Mouse (Mus musculus) left cerebral cortex, adult 11 months (tissue): ENCODE data around the gene Ttll10.

Experiments used
- DNase-seq: peaks from one replicate; pipeline ENCODE4 v3.0.0; 2022; ENCODE audit warnings: low spot score

Gene Ttll10

DNA sequence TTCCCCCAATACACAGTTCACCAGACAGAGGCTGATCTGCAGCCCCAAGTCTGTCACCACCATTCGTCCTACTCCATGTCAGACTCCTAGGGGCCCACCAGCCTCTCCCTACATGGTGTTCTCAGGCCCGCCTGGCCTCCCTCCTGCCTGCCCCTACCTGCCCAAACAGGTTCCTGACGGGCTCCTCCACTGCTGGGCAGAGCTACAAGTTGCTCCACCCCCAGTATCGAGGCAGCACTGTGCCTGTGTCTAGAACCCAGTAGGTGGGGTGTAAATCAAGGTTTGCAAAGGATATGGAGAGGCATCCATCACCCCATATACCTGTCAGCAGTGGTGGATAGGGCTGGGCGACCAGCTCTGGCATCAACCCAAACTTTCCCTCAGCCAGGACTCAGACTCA lies at the start of gene Ttll10:
Gene Ttll10 (minus strand): TSS at position 154 of the 400 bp plus-strand sequence.
- DNase-seq, result no peak

- DNase-seq, result no peak
Observed at GRCm38 (mm10) chr4:156103342-156103741, 44.1 kb upstream of the Ttll10 start.

GRCm38 (mm10) chr4:156101481-156101903 lies 42.3 kb upstream of the Ttll10 start:
- no peak for DNase-seq

DNA sequence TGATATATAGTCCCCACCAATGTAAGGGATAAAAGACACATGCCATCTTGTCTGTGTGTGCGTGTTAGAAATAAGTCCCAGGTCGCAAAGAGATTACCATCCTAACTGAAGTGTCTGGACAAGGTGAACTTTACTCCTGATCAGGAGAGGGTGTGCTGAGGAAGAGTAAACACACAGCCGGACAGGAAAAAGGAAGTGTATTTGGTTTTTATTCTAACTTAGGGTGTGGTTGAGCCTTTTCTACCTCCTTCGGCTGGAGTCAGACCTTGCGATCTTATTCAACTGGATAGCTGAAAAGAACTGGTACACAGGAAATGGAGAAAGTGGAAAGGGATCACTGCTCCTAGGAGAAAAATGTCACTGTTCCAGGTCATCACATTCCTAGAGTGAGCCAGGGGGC lies 41.3 kb upstream of the Ttll10 start:
- DNase-seq, result no peak

DNA sequence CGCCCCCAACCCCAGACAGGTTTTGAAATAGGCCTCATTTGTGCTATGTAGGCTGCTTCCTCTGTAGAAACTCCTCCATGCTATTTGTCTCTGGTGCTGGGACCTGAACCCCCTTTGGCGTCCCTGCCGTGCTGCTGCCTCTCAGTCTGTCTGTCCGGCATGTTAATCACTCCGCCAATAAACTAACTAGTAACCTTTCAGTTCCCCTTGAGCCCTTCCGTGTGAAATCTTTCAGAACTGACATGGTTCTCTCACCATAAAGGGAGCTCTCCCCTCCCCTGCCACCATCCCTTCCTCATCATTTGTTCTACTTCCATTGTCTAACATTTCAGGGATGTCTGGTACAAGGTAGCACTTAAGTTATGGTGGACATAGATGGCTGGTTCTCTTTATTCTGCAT lies 40.2 kb upstream of the Ttll10 start:
- DNase-seq, result no peak

DNA sequence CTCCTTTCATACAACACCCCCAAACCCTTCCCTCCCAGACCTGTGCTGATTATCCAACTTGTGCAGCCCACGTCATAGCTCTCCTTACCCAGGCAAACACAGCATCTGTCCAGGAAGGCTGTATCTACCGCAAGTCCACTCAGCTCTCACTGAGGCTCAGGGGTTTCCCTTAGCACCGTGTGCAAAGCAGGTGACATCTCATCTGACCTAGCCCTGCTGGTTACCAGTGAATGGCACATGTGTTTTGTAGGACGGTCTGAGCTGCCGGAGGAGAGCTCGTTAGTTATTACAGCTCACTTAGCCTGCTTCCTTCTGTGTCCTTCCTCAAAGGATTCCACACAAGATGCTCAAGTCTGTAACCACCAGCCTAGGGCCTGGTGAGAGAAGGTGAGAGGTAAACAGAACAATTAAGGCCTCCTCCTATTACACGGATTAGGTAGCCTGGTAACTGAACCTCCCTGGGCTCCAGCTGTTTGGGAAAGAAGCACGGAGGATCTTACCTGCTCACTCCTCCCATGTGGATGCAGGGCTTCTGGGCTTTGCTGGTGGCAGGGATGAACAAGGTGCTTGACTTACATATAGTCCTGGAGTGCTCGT lies 38.7 kb upstream of the Ttll10 start:
- no peak for DNase-seq

DNA sequence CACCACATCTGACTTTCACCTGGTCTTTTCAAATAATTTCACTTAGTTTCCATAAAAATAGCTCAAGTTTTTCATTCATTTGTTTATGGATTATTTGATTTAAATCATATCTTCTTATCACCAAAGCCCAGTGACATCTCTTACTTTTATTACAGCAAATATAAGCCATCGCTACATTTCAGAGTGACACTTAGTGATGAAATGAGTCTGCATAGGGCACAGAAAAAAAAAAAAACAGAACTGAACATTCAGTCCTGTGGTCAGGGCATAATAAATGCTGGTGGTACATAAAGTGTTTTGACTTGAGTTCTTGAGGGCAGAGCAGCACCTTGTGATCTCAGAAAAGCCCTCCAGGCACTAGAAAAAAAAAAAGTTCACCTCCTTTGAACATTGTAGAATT lies 37.0 kb upstream of the Ttll10 start:
- DNase-seq, result no peak

GRCm38 (mm10) chr4:156093758-156094157 lies 34.5 kb upstream of the Ttll10 start:
- DNase-seq, result no peak

DNA sequence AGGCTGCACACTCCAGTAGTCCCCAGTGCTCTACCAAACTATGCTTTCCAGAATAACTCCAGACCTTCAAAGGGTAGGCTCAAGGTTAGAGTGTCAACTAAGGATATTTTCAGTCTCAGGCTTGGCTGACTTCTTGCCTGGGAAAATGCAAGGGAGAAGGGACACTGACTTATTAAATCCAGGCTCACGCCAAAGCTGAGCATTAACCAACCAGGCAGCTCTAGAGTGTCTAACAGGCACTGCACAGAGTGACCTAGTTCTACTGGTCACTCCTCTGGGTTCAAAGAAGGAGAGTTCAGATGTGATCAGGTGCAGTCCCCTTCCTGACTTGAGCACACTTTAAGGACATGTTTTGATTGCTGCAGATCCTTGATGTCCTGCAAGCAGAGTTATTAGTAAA lies 33.6 kb upstream of the Ttll10 start:
- DNase-seq, result no peak

- DNase-seq, result no peak
Observed at GRCm38 (mm10) chr4:156091236-156091635, 32.0 kb upstream of the Ttll10 start.

- DNase-seq, result no peak
Observed at GRCm38 (mm10) chr4:156087398-156088087, 28.3 kb upstream of the Ttll10 start.

DNA sequence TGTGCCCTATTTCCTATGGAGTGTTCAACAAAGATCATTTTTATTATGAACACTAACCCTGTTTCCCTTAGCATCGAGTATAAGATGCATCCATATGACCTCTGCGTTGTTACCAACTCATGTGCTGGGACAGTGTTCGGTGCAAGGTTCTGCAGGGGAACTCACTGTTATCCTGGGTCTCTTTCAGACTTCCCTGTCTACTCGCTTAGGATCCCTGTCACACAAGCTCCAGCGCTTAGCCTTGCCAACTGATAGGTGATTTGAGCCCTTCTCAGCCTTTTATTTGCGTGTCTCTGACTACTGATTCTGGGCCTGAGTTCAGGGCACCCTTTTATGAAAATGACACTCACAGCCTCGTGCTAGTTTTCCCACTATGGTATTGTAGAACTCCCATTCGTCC lies 26.0 kb upstream of the Ttll10 start:
- no peak for DNase-seq

GRCm38 (mm10) chr4:156084096-156084879 lies 25.1 kb upstream of the Ttll10 start:
- DNase-seq, result no peak

DNA sequence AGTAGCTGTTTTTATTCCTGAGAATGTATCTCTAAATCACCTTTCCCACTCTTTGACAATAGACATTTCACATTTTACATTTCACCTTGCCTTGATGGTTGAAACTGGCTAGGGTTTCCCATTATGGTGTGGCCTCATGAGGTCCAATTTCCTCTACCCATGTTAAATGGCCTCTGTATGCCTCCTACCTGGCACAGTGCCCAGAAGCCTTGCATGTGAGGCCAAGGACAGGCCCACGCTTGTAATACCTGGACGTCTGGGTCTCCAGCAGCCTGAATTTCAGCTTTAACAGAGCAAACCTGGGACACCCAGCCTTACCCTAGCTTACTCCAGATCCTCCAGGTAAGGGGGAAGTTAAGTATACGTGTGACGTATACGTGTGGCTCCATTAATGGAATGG lies 24.1 kb upstream of the Ttll10 start:
- DNase-seq, result no peak

GRCm38 (mm10) chr4:156082621-156083234 lies 23.5 kb upstream of the Ttll10 start:
- no peak for DNase-seq

- no peak for DNase-seq
Observed at GRCm38 (mm10) chr4:156077499-156078301, 18.5 kb upstream of the Ttll10 start.

- no peak for DNase-seq
Observed at GRCm38 (mm10) chr4:156076911-156077382, 17.7 kb upstream of the Ttll10 start.

GRCm38 (mm10) chr4:156070716-156071115 lies 11.5 kb upstream of the Ttll10 start:
- DNase-seq, result no peak

DNA sequence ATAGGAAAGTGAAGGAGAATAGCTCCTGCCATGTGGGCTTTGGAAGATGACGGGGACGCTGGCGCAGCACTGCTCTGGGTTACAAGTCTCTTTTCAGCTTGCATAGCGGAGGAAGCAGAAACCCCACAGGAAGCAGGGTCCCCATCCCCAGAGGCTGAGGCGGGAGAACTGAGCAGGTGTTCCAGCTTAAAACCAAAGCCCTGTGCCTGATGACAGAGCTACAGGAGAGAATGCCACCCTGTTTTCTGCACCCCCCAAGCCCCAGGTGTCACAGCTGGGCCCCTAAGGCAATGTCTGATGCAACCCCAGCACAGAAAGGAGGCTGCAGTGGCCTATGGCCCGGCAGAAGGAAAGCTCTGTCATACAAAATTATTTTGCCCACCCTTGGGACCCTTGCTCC lies 11.1 kb upstream of the Ttll10 start:
- no peak for DNase-seq

DNA sequence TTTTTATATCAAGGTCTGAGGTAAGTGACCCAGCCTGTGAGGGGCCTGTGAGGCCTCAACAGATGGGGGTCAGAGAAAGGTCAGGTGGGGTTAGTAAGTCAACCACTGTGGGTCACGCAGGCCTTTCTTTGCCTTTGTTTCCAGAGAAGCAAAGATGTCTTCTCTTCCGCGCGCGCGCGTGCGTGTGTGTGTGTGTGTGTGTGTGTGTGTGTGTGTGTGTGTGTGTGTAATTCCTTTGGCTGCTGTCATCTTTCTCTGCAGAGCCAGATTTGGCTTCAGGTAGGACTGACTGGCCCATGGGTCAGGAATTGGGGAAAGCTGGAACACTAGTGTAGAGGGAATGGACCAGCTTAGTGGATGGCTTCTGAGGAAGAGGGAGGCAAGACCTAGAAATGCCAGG lies 10.5 kb upstream of the Ttll10 start:
- no peak for DNase-seq

DNA sequence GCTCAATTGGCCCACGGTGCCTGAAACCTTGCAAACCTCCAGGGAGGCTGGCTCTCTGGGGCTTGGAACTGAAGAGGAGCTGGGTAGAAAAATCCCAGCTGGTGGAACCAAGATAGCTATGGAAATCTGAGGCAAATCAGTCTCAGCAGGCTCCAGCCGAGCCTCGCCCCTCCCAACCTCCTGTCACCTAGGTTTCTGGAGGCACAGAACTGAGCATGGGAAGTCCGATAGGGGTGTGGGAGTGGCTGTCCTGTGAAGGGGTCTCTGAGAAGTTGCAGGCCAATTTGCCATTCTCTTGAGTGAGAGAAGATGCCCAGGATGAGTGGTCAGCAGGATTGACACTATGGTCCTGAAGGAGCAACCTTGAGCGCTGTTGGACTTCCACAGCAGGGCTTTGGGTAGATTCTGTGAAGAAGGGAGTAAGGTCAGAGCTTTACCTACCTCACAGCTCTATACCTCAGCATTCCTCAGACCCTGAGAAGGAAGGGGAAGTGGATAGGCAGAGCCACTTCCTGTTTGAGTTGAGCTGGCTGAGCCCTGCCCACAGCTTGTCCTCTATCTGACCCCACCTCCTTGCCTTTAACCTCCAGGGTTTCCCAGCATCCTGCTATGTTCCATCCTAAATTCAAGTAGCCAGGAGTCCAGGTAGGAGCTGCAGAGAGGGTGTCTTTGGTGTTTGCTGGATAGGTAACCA lies 8.2 kb upstream of the Ttll10 start:
- no peak for DNase-seq
